Mouse (Mus musculus): ENCODE data around the gene Celf2.
A peak's percentile ranks its signal among the peaks of the same experiment; 100 is the strongest.

Gene Celf2

DNA sequence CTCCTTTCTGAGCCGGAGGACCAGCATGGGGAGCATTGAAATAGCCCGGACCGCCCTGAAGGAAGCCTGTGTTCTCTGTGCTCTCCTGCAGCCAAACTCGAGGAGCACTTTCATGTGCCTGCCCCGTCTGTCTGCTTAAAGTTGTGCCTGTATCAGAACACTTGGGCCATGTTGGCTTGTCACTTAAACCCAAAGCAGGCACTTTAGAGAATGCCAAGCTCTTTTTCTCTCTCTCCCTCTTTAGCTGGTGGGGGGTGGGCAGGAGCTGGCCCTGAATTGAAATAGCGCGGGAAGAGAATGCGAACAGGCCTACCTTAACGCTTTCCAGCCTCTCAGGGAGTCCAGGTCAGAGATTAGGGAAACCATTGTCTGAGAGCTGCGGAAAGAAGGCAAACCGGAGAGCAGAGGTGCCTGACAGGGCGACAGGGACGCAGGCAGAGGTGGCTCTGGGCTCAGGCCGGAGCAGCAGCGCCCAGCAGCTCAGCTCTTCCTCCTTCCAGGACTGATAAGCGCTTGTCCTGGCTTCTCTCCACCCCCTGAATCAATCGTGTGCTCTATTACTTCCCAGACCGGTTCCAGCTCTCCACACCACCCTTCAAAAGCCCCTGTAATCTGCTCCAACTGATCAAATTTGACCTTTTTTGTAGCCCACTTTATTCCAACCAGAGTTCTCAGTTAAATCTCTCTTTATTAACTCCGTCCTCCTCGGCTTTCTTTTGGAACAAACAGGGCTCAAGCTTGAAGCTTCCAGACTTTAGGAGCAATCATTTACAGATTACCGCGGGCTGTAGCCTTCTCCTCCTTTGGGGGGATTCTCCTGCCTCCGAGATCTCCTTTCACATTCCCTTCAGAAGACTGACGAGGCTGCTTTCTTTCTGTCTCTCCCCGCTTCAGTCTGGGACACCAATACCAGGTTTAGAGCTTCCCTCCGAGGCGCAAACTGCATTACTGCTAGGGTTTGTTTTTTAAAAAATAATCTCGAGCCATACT is 428.3 kb downstream of the Celf2 start:
- DNase-seq (ENCODE audit: low spot score) = peak; percentile 50

DNA sequence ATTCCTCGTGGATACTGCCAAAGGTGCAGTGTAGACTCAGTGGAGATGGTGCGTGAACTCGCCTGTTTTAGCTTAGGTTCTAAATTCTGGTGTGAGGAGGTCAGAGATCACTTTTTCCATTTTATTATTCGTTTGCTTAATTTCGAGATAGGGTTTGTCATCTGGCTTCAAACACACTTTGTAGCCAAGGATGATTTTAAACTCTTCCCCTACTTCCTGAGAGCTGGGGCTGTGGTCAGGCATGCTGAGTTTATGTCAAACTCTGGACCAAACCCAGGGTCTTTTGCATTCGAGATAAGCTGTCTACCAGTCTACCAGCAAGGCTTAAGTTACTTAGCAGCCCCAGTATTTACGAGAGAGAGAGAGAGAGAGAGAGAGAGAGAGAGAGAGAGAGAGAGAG is 429.3 kb downstream of the Celf2 start:
- DNase-seq (ENCODE audit: low spot score) = no peak

DNA sequence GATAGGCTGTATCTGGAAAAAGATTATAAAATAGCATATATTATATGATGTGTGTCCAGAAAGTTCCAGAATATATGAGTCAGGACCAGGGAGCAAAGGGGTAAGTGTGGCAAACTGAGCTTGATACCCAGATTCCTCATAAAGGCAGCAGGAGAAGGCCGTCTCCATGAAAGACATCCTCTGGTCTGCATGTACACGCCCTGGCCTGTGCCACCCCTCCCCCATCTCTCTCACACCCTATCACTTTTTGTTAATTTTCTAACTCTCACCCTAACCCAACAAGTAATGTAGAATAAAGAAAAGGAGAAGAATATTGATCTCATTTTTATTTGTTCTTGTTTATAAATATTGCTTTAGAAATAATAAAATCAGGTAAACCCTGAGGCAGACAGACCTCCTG is 430.0 kb downstream of the Celf2 start:
- no peak for DNase-seq (ENCODE audit: low spot score)

DNA sequence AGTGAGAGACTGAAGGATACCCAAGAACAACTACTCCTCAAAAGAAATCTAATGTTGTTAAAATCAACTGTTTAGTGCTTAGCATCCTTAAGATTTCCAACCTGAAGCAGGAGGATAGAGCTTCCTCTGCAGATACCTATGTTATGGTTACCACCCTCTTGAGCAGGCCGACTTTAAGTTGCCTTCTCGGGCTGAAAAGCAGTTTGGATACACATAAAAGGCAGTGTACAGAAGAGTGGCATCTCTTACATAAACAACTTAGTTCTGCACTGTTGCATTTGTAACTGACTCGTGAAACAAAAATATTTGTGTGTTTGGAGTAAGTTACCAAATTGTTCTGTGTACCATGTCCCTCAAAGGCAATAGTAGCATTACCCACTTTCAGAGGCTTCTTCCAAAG is 435.6 kb downstream of the Celf2 start:
- no peak for DNase-seq (ENCODE audit: low spot score)

DNA sequence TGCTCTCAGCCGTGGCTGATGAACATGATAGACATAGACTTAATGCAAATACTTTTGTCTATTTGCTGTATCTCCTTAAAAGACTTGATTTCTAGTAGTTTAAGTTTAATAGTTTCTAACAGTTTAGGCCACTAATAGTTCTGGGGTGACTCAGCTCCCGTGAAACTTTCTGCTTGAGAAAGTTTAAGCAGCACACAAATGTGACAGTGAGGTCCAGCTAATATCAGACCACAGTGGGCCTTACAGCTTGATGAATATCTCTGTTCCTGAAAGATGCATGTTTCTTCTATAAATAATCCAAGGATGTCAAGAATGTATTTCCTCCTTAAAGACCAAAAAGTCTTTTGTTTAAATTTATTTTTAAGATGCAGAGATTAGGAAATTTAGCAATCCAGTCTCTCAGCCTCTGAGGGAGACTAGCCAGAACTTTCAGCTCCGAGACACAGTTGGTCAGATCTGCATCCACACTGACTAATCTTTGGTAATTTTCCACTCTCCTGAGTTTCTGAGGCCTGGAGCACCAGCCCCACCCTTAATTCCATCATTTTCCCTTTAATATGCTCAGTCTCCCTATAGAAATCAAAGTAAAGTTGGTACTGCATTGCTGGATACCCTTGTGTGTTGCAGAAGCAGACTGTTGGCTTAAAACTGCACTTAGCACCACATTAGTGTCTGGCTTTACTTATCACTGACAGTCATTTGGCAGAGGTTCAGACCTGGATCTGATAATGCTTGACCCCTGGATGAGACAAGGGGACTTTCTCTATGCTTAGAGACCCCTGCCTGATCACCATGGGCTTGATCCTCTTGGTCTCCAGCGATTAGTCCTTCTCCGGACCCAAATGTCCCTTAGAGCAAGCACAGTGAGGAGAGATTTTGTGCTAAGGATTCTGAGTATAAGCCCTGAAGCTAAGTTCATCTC is 436.8 kb downstream of the Celf2 start:
- DNase-seq (ENCODE audit: low spot score) = no peak

DNA sequence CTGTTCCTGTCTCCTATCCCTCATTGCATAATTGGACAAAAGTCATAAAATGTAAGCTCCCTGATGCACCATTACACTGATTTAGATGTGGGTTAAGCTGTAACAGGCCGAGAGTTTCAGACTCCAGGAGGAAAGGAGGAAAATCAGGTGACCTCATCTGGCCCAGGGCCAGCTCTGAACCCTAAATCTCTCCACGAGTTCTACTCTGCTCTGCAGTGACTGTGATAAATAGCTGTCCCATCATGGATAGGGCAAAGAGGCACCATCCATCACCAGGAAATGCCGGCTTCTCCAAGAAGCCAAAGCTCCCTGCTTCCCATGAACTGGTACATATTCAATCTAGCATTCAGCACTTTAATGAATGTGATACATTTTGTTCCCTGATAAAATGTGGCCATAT is 439.9 kb downstream of the Celf2 start:
- DNase-seq (ENCODE audit: low spot score) = no peak

DNA sequence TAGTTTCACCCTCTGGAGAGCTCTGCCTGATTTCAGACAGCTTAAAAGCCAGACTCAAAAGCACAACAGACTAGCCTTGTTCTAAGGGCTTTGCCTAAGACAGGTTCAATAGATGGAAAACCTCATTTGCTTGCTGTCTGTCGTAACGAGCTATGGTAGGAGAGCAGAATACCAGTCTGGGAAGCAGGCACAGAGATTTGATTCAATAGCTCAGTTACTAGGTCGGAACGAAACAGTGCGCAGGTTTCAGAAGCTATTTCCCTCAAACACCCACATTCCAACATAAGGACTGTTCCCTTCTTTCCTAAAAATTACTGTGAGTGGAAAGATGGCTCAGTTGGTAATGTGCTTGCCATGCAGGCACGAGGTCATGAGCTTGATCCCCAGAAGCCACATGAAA is 441.1 kb downstream of the Celf2 start:
- no peak for DNase-seq (ENCODE audit: low spot score)

DNA sequence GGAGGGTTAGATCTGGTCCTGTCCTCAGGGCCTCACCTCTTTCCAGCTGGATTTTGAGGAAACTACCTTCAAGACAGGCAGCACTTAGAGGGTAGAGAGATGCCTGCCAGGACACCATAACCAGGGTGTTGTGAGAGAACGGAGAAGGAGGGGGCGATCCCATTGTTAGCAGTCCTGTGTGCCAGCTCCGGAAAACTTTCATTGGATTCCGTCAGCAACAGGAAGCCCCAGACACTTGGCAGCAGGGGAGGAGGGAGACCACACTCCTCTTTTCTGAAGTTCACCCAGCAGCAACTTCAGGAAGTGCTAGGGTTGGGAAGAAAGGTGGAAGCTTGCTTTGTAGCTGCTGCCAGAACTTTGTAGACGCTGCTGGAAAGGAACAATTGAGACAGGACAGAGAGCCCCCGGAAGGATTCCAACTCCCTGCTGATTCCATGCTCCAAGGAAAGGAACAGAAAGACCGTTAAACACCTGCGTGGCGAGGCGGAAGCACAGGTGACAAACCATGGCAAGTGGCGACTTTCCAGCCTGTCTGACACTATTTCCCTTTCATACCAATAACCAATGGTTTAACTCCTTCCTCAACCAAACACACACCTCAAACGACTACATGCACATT is 445.7 kb downstream of the Celf2 start:
- no peak for DNase-seq (ENCODE audit: low spot score)

DNA sequence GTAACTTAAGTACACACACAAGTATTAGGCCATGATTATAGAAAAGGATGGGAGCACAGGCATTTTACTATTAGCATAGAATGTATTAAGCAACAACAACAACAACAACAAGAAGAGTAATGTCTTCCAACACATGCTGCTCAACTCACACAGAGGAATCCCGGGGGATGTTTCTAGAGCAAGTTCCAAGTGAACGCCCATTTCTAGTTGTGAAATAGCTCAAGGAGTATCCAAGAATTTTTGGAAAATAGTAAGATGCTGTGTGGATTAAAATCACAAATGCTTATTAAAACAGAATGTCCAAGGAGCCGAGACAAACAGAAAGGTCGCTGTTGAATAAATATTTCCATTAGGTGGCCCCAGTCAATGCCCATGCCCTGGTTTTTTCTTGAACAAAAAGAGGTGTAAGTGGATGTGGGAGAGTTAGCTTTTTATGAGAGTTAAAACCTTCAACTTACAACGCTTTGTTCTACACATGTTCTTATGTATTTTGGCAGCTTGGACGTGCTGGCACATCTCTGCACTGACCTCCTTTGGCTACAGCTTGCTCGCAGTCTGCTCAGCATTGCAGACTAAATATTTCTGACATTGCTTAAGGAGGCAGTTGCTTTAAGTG is 448.8 kb downstream of the Celf2 start:
- no peak for DNase-seq (ENCODE audit: low spot score)

DNA sequence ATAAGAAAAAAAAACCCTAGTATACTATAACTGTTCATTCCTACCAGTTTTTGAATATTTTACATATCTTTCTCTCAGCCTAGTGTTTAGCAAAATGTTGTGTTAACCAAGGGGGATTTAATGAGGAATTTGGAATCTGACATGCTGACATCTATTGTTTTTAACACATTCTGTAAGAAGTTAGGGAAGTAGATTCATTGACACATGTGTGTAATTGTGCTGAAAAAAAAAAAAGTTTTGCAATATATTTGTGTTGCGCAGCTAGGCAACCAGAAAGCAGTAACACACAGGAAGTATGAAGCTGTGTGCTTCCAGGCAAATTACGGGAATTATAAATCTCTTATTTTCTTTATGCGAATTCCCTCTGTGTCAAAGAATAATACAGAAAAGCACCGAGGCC is 453.0 kb downstream of the Celf2 start:
- no peak for DNase-seq (ENCODE audit: low spot score)

DNA sequence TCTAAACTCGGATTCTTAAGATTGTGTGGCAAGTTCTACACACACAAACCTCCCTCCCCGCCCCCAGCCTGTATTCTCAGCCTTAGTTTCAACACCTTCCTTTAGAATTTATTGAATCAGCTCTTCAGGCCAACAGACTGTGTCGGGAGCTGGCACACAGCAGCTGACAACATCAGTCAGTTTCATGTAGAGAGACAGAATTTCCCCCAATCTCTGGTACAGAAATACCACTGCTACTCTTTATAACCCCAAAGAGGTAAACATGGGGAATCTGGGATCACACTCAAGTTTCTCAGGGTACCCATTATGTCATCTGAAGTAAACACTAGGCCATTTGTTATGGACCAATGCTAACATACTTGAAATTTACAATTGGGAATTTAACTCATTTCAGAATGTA is 453.4 kb downstream of the Celf2 start:
- no peak for DNase-seq (ENCODE audit: low spot score)

DNA sequence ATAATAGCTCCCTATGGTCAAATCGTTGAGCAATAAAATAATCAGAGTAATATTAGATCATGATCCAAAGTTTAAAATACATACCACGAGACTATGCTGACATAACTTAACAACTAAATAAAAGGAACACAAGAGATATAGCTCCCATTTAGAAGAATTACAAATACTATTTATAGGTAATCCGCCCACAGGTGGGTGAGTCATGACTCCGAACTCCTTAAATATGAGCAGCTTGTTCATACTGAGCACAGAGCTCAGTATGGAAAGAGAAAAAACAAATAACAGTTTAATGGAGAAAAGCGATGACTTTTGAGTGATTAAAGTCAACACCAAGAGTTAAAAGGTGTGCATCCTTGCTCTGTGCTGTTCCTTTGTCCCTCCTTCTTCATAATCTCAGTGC is 458.3 kb downstream of the Celf2 start:
- DNase-seq (ENCODE audit: low spot score) = no peak

DNA sequence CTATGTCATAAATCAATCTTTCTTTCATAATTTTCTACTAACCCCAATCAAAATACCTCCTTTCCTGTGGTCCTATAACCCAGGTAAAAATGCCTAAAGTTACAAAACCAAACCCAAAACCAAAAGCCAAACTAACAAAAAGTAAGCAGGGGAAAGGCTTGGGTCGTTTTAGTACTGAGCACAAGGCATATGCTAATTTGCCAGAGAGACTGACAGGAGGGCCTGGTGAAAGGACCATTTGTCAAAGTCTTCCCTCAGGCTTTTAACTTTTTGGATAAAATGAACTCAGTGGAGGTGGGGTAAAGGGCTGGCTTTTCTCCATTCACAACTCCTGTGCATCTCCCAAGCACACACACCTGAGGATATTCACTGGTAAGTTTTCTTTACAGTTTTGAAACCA is 463.2 kb downstream of the Celf2 start:
- DNase-seq (ENCODE audit: low spot score) = no peak

DNA sequence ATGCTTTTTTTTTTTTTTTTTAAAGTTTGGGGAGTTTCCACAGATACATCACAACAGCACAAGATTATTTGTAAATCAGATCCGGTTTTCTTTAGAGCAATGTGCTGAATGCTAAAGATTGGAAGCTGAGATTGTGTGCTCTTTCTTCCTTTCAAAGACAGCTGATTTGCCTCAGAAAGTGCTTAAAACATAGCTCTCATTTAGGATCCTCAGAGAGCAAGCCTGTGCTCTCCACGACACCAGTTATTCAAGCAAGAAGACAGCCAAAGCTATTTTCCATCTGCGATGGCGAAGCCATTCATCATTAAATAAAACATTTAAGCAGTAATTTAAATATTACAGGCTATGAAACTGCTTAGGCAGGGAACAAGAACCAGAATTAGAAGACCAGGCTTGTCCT is 463.8 kb downstream of the Celf2 start:
- no peak for DNase-seq (ENCODE audit: low spot score)

DNA sequence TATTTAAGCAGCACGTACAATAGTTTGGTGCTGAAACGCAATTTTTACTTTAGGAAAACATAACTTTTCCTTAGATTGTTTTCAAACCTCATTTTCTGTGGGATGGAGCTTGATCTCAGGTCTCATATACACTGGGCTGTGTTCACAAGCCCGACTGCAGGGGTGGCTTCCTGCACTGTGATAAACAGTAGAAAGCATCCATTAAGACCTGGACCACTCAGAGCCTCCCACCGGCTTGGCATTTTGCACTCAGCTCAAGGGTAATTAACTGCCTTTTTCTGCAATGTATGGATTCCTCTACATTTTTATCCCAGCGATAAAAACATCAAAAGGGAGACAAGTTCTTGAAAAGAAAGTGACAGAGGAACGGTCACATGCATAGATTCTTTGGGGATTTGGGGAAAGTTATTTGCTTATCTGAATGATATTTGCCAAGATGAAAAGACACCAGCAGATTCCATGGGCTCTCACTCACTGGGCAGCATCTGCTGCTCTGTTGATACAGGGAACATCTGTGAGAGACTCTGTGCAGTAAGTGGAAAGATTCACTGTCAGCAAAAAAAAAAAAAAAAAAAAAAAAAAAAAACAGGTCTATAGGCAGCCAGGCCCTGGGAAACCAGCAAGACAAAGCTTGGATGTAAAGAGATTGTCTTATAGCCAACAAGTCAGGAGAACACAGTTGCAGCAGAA is 465.4 kb downstream of the Celf2 start:
- DNase-seq (ENCODE audit: low spot score) = no peak

DNA sequence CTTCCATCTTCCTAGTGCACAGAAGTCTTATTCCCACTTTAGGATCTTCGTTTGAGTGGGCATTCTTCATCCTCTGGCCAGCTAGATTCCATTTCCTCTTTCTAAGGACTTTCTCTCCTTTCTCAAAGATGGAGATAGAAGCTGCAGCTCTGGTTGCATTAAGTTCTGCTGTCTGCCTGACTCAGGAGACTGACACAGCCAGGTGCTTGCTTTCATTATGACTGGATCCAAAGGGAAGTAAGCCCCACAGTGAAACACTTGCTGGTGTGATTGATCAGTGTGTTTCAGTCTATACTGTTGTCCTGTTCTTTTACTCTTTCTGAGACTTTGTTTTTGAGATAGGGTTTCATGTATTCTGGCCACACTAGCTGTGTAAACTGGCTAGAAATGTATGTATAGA is 468.4 kb downstream of the Celf2 start:
- DNase-seq (ENCODE audit: low spot score) = no peak

DNA sequence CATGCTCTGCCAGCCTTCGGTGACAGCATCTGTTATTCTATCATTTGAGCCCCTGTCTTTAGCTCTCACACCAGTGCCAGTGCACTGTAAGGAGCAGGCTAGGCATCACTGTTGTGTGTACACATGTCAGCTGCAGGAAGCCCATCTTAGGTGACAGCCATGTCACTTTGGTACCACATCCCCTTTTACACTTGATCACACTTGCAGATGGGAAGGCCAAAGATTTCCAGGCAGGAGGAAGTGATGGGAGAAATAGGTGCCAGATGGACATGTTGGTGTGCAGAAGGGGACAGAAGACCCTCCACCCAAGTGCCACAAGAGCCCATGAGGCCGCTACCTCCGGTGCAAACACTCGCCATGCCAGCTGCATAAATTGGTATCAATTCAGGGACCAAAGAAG is 470.4 kb downstream of the Celf2 start:
- no peak for DNase-seq (ENCODE audit: low spot score)

DNA sequence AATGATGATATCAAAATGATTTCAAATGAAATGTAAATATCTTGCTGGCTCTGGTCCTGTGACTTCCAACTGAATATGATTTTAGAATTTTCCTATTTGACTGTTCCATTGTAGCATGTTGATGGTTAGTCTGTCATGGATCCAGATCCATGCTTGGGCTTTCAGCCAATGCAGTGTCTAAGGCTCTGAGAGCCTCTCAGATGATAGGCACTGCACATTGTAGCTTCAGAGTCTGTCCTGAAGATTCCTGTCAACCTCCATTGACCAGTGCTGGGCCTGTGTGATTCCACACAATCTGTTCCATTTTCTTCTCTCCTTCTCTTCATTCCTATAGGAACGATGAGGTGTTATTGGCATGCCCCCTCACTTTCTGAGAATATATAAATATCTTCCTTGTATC is 478.0 kb downstream of the Celf2 start:
- DNase-seq (ENCODE audit: low spot score) = no peak

DNA sequence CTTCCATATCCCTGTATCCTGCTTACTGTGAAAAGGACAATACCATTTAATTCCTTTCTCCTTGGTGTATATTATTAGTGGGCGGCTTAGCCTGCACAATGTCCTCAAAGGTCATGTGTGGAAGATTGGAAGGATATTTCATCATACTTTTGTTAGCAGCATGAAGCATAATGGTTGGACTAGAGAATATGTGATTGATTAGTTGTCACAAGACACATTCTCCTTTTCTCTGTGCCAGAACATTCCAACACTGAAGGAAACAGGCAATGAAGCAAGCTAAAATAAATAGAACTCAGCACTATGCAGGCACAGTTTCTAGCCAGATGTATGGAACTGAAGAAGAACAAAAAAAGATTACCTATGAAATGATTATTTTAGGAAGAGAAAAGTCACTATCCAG is 482.6 kb downstream of the Celf2 start:
- DNase-seq (ENCODE audit: low spot score) = no peak

DNA sequence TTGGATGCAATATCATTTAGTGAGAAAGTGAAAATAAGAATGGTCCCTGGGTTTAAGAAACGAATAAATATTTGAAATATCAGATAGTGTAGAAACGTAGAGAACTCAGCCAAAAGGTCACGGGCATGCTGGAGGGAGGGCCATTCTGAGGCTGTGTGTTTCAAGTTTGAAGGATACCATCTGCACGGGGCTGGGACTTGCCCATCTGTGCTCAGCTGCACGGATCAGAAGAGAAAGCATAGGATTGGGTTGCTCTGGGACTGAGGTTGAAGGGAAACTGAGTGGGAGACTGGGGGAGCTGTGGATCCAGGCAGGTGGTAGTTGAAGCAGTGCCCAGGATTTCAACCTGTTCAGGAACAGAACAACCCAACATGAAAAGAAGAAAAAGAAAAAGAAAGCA is 483.8 kb downstream of the Celf2 start:
- DNase-seq (ENCODE audit: low spot score) = peak; percentile 31

DNA sequence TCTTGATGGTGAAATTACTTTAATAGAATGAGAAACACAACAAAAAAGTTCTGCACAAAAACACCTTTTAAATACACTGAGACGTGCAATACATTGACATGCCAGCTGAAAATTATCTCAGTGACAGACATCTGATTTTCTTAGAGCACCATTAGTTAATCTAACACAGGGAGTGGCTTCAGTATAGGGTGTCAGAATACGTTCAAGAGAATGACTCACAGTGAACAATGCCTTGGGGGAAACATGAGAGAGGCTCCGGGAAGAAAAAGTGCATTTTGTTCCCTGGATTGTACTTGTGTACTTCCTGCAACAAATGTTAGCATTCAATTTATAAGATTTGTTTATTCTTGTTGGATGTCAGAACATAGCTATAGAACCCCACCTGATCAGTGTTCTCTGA is 487.2 kb downstream of the Celf2 start:
- no peak for DNase-seq (ENCODE audit: low spot score)
